Mouse (Mus musculus): Measurements from ENCODE around the gene Gm5800.
"Not testable (repeated sequence)": the region's sequence is repeated elsewhere in the genome, so short reads cannot be mapped to it uniquely, and the experiment has no call there.

The Gm5800 gene

DNA sequence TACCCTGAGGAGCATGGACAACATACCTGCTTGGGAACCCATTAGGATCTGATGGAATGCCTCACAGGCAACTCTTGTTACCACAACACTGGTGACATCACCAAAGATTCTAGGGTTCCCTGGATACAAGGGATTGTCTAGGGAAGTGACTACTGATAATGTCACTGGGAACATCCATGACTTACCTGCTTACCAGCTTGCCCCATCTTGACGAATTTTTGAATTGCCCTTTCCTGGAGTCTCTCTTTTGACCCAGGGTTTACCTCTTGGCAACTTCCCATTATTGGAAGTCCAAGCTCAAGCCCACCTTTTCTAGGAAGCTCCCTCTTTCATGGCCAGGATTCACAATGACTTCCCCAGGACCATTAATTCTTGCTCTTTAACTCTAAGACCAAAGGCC lies at the start of gene Gm5800:
Gm5800 (minus strand) TSS at position 101 of the 400 bp plus-strand sequence.
- TF ChIP-seq GATA4 (IDR thresholded peaks at IDR 0.05; ENCODE audit: insufficient replicate concordance, low read length): no peak

DNA sequence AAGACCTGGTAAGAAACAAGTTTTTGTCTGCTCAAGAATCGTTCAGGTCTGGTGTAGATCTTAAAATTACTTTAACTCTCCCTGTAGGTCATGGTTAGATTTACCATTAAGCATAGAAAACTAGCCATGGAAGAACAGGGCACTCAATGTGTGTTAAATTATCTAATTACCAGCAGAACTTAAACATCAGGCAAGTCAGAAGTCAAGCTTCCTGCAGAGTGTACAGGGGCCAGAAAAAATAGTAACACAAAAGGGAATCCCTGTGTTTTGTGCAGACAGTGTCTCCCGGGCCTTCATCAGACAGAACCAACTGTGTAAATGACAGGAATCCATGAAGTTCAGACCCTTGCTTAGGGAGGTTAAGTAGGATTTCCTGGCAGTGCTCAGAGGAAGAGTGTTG lies 39.0 kb upstream of the Gm5800 start:
- TF ChIP-seq GATA4 (IDR thresholded peaks at IDR 0.05; ENCODE audit: insufficient replicate concordance, low read length): no peak

DNA sequence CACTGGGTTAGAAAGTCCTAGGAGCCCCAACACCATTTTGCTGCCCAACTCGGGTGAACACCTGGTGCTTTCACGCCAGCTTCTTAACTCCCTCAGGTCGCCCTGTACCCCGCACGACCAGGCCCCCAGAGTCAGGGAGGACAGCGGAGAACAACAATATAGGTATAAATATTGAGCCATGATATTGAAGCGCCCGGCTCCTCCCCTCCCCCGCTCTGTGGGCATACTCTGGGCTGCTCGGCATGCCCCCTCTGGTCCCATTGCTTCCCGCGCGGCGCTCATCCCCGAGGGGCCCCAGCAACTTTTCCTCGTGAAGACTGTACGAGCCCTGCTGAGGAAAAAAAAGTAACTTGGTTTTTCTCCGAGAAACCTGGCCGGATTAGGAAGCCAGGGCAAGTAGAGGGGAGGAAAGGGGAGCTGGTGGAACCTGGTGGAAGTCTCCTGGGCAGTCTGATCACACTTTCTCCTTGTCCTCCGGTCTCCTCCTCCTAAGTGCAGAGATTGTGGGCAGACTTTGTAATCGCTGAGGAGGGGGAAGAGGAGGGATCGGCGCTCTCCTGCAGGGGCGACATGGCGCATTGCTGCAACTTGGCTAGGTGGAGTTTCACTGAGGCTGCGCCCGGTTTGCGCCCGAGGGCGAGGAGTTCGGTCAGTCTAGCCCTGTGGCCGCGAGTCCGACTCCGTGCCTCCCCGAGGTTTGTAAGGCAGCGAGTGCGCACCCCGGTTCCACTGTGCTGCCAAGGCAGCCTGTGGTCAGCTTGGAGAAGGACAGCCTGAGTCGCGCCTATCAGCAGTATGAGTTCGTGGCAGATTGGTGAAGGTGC lies 23.6 kb upstream of the Gm5800 start:
- TF ChIP-seq GATA4 (IDR thresholded peaks at IDR 0.05; ENCODE audit: insufficient replicate concordance, low read length): no peak

DNA sequence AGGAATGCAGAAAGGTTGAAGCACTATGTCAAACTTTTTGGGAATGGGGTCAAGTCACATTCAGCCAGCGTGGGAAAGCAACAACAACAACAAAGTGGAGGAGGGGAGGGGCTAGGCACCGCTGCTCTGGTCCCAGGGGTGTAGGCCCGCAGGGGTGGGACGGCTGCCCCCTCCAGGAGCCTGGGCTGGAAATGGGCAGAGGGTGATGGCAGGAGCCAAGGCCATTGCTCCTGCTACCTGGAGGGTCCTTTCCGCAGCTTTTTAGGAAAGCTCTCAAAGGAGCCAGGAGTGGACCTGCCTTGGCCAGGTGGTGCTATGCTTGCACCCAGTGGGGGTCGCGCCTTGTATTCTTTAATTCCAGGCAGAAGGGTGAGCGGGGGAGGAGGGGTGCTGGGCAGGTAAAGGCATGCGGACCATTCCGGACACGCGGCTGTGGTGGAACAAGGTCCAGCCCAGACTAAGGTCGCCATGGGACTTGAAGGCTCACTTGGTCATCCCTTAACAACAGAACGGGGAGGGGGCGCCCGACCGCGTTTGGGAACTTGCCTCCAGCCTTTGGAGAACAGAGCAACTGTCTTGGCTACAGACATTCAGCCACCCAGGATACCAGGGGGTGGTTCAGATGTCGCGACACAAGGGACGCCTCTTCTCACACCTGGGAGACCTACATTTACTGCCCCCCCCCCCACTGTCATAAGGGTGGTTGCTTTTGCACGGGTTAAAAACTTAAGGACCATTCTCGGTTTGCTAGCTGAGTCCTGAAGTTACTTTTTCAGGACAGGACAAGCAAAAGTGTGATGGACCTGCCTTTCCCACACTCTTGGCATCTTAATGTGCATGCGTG lies 22.4 kb upstream of the Gm5800 start:
- no peak for TF ChIP-seq GATA4 (IDR thresholded peaks at IDR 0.05; ENCODE audit: insufficient replicate concordance, low read length)

DNA sequence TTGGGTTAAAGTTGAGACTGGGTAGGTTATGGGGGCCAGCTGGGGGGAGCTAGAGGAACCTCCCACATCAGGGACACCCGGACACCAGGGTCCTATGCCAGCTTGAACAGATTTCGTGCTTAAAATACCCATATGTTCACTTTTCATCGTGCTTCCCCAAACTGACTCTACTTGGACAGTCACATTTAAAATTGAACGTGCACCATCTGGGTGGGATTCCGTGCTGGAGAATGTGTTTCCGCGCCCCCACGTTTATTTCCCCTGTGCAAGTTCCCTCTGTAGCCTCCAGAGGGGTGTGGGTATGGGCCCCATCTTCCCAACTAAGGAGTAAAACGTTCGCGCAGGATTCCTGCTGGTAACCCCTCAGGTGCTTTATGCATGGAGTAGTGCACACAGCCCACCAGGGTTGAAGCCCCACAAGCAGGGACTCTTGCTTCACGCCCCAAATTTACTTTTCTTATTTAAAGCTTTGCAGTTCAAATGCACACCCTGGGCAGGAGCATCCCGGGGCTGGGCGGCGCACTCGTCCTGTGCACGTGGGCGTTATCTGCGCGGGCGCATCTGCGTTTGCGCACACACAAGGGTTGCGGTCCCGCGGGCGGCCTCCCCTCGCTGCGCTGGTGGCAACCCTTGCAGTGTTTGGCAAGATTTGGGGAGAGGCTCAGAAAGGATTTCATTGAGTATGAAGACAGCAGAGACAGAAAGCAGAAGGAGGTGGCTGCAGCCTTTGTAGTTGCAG lies 21.6 kb upstream of the Gm5800 start:
- TF ChIP-seq GATA4 (IDR thresholded peaks at IDR 0.05; ENCODE audit: insufficient replicate concordance, low read length): no peak

DNA sequence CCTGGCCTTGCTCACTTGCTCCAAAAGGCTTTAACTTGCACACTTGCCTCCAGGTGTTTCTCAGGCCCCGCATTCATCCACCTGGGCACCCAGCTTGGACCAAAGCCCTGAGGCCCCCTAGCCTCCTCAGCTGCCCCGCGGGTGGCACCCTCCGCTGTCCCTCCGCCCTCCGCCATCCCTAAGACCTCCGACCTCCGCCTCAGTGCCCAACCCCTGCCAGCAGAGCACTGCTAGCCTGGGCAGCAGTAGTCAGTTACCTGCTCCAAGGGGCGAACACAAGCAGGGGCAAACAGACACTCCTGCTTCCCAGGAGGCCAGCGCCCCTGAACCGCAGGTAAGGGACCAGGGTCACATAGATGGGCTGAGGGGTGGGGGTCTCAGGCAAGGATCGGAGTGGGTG lies 21.0 kb upstream of the Gm5800 start:
- TF ChIP-seq GATA4 (IDR thresholded peaks at IDR 0.05; ENCODE audit: insufficient replicate concordance, low read length): no peak

DNA sequence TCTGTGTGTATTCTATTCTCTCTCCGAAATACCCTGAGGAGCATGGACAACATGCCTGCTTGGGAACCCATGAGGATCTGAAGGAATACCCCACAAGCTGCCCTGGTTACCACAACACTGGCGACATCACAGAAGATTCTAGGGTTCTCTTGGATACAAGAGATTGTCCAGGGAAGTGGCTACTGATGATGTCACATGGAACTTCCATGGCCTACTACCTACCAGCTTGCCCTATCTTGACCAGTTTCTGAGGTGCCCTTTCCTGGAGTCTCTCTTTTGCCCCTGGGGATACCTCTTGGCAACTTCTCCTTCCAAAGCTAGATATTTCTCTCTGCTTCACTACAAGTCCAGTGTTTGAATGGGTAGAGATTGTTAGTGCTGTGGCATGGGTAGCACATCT lies 21.6 kb downstream of the Gm5800 start, which contains the start of gene Gm17079:
Gm17079 (minus strand) TSS at position 101 of the 400 bp plus-strand sequence.
- not testable (repeated sequence) for TF ChIP-seq GATA4 (IDR thresholded peaks at IDR 0.05; ENCODE audit: insufficient replicate concordance, low read length)

DNA sequence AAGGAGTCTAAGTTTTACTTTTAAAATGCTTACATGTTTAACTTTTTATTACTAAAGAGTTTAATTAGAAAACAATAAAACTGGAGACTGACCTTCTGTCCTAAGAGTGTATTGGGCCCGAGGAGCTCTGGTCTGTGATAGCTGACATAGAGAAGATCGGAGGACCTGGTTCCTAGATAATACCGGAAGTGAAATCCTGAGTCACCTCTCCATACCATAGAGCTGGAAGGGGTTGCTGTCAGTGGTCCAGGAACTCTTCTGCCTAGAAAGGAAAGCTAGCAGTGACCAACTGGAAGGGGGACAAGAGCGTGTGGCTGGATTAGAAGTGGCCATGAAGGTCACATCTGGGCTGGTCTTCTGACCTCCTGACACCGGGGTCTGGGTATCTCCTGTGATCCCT lies 39.7 kb downstream of the Gm5800 start:
- TF ChIP-seq GATA4 (IDR thresholded peaks at IDR 0.05; ENCODE audit: insufficient replicate concordance, low read length): no peak

All from liver, adult (tissue).